Mouse (Mus musculus) cerebellum, postnatal 36 days (tissue): Measurements from ENCODE around the gene Gdf1.

ENCODE experiments used
- DNase-seq, 2 experiments: peaks; one replicate each; pipeline ENCODE4 v3.0.0; 2021 to 2022; ENCODE audit warnings: mixed read lengths in 2 of 2

Gdf1 gene

DNA sequence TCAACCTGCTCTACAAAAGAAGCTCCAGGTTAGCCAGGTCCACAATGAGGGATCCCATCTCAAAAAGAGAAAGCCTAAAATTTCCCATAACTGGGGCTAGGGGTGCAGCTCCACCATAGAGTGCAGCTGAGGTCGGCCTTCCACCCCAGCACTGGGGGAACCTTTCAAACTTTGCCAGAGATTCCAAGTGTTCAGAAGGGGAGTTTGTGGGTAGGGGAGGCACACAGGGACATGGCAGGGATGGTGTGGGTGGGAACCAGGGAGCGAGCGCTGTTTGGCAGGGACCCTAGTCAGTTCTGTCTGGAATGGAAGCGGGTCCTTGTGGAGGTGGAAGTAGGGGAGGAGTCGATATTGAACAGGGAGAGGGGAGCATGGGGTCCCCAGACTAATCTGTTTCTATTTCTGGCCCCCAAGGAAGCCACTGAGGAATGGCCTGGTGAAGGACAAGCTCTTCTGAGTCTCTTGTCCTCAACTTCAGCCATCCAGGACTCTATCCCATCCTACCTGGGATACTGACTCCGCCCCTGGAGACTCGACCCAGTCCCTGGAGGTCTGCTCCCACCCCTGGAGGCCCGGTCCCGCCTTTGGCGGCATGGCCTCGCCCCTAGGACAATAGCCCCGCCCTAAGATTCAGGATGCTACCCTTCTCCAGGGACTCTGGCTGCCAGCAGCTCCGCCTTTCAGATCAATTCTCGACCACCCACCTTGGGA is at the start of gene Gdf1:
TSS of gene Gdf1 (plus strand) at position 694 of the 711 bp plus-strand sequence.
- no peak for DNase-seq

GRCm38 (mm10) chr8:70281001-70281400 is 48.6 kb upstream of the Gdf1 start:
- DNase-seq: no peak

DNA sequence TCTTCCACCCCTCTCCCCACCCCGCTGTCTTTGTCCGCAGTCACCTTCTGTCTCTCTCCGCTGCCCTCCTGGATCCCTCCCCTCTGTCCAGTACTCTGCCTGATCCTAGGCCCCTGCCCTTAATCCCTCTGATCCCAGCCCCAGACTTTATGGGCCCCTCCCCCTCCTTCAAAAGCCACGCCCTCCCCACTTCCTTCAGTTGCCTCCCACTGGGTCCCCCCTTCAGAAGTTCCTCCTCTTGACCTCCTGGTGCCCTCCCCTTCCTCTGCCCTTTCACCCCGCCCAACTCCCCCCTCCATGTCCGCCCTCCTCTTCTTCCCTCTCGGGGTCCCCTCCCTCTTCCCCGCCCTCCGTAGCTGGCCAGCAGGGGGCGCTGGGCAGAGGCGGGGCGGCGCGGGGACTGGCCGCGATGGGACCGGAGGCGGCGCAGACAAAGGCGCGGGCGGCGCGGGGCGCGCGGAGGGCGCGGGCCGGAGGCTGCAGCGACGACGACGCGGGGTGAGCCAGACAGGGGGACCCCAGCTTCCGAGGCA is 46.9 kb upstream of the Gdf1 start, which contains the start of gene Homer3:
TSS of gene Homer3 (plus strand) at position 225 of the 533 bp plus-strand sequence.
- DNase-seq: peak; percentile 48 to 65

- DNase-seq: no peak
Observed at GRCm38 (mm10) chr8:70283136-70284077, 46.2 kb upstream of the Gdf1 start.

GRCm38 (mm10) chr8:70284421-70284820 is 45.2 kb upstream of the Gdf1 start:
- DNase-seq: no peak

- no peak for DNase-seq
Observed at GRCm38 (mm10) chr8:70285304-70285703, 44.3 kb upstream of the Gdf1 start.

GRCm38 (mm10) chr8:70286737-70287136 is 42.9 kb upstream of the Gdf1 start:
- no peak for DNase-seq

- DNase-seq: no peak
Observed at GRCm38 (mm10) chr8:70293988-70294405, 35.6 kb upstream of the Gdf1 start.

DNA sequence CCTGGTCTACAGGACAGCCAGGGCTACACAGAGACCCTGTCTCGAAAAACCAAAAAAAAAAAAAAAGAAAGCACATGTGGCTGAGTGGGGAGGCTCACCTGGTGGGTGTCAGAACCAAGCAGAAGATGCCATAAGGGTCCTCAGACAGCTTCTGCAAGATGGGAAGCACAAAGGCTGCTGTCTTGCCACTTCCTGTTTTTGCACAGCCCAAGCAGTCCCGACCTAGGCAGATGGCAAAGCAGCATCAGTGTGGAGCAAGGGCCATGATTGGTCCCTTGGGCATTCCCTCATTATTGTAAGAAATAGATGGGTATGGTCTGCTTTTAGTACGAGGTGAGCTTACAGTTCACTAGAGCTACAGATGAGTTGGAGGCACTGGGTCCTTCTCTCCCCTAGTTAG is 28.7 kb upstream of the Gdf1 start:
- no peak for DNase-seq

- DNase-seq: peak; percentile 95 to 98
Observed at GRCm38 (mm10) chr8:70302358-70302890, 27.2 kb upstream of the Gdf1 start, which contains the start of the genes Ddx49 and Cope. Ddx49 (minus strand) TSS chr8:70302489. Cope (plus strand) TSS chr8:70302518.

DNA sequence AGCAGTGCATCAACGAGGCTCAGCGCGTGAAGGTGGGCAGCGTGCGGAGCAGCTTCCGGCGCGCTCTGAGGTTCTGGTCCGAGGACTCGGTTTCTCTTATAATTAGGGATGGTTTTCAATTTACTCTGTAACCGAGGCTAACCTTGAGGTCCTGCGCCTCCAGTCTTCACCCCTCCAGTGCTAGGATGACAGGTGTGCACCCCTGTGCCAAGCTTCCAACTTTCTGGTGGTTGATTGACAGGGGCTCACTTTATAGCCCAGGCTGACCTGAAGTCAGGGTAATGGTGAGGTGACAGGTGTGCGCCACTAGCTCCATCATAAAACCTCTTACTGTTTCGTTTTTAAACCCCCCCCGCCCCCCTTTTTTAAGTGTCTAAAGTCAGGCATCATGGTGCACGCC is 26.7 kb upstream of the Gdf1 start:
- no peak for DNase-seq

DNA sequence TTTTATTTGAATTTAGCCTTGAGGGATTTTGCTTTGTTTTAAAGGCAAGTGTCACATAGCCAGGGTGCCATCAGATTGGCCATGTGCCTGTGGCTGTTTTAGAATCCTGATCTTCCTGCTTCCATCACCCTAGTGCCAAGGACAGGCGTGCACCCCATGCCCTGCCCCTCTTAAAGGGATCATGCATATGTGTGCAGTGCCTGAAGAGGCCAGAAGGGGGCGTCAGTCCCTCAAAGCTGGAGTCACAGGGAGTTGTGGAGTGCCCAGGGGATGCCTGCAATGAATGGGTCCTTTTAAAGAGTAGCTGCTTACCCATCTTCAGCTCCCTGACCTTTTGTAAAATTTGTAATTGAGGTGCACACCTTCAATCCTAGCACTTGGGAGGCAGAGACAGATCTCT is 20.3 kb upstream of the Gdf1 start:
- peak; percentile 40 to 44 for DNase-seq

DNA sequence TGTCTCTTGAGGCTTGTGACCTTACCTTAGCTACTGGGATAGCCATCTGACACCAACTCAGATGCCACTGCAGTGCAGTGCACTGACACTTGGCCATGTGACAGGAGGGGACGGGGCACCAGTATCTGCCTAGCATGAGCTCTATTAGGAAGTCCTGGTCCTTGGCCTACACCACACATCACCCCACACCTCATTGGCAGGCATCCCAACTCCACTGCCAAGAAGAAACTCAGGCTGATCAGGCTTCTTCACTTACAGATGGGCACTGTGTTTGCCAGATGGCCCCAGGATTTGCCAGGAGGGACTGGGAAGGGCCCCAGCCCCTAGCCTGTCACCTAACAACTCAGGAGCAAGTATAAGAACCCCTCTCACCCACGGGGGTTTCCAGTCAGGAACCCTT is 16.2 kb upstream of the Gdf1 start:
- no peak for DNase-seq

DNA sequence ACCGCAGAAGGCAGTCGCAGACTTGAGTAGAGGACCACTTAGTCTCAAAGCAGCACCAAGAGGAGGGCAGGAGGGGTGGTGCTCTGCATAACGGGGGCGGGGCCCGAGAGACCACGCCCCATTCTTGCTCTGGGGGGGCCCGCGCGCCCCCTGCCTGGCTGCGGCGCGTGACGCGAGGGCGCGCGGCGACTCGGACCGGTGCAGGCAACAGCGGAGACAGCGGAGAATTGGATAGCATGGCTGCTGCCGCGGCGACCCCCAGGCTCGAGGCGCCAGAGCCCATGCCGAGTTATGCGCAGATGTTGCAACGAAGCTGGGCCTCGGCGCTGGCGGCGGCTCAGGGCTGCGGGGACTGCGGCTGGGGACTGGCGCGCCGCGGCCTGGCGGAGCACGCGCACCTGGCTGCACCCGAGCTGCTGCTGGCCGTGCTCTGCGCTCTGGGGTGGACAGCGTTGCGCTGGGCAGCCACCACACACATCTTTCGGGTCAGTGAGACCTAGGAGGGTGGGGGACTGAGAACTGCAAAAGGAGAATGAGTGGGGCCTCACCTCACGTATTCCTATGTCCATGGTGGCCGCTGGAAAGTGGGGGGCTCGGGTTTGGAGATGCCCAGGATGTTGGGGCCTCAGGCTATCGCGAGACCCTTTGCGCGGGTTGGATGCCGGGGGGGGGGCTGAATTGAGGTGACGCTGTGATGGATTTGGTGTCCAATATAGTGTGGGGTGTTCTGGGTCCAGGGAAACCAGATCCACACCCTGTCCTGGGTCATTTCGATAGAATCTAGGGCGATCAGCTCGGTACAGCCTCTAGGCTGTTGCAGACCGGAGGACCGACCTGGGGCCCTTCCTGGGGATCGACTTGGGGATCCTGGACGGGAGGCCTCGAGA is 13.8 kb upstream of the Gdf1 start, which contains the start of gene Cers1:
TSS of gene Cers1 (plus strand) at position 152 of the 887 bp plus-strand sequence.
- peak; percentile 71 to 78 for DNase-seq

DNA sequence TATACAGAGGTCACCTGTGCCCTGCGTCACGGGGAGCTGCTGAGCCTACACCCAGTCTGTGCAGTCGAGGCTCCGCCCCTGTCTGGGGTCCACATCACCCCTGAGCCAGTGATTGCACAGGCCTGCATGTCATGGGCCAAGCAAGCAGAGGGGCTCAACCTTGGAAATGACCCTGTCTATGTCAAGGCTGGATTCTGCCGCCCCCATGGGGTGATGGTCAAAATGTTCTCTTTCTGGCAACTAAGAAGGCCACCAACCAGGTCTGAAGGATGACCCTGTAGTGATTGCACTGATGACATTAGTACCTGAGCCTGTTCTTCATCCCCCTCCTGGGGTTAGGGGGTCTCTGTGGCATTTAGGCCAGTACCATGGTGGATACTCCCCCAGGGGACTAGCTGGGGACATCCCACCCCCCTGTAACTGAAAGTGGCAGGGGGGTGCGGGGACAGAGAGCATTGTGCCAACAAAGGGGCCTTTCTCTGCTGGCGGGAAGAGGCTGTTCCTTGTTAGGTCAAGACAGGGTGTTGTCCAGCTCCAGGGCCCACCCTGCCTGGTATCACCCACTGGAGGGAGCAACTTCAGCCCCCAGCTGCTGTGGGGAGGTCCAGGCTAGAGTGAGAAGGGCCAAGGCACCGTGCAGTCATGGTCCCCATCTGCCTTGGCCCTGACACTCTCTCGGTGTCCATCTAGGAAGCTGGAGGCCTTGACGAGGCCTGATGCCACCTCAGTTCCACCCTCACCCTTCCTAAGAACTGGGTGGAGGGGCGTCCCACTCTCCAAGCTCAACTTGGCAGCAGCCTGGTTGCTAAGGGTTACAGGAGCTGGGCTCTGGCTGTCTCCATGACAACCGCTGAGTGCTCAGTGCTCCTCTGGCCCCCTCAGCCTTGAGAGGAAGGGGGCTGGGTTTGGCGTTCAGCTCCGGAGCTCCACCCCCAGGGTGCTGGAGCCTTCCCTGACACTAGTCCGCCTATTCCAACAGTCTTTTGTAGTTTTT is 12.8 kb upstream of the Gdf1 start:
- peak; percentile 42 to 48 for DNase-seq

DNA sequence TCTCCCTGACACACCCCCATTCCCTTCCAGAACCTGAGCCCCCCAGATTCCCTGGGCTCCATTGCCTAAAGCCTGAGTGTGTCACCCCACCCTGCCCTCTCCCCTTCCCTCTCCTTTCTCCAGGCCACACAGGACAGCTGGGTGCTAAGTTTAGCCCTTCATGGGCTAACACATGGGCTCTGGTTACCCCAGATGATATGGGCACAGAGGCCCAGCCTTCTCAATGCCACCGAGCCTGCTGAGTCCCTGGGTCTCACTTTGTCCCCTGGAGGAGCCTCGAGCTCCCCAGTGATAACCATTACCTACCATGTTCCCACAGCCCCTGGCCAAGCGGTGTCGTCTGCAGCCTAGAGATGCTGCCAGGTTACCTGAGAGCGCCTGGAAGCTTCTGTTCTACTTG is 11.7 kb upstream of the Gdf1 start:
- DNase-seq: no peak

- no peak for DNase-seq
Observed at GRCm38 (mm10) chr8:70323716-70324115, 5.9 kb upstream of the Gdf1 start.

DNA sequence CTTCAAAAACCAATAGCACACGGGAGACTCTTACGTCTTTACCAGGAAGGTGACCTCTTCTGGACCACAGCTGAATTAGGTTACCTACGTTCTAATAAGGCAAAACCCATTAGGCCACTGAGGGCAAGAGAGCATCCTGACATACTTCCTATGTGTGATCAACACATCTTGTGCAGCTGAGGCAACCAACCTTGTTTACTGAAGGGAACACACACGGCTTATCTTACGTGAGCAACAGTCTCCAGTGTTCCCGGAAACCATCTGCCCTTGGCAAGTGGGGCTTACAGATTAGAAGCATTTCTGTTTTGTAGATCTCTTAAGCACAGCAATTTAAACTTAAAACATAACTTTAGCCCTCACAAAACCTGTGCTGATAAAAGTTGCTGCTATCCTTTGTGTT is 2.1 kb upstream of the Gdf1 start:
- DNase-seq: no peak

- peak in 1 of 2 experiments; percentile 38 for DNase-seq
Observed at GRCm38 (mm10) chr8:70329835-70330740, 471 bp downstream of the Gdf1 start.
